Mouse (Mus musculus) limb, embryonic 14.5 days (tissue): ENCODE results near the gene Dnase1l3. TPM values are rescaled to one million over a fixed set of nuclear protein-coding genes. Genes with fewer than 3 reads are reported as not detected.

Source experiments
- ATAC-seq: fragments of 200-750 bp; cut with Nextera tagmentation; 2 replicates; pipeline ENCODE4 v1.8.0; 2017; ENCODE audit warnings: low read depth, moderate number of reproducible peaks, moderate TSS enrichment; ENCODE audit not compliant: low FRiP score
- DNase-seq: peaks from one replicate; pipeline ENCODE4 v3.0.0-alpha.2; 2015; ENCODE audit warnings: low spot score
- H3K27ac ChIP-seq: fragments of 300-500 bp; sonication (generic); replicated peaks from 2 replicates; pipeline ENCODE4 v1.5.1; 2014; ENCODE audit warnings: low read depth, mild to moderate bottlenecking, low read length, moderate library complexity, mixed read lengths
- H3K27me3 ChIP-seq: fragments of 300-500 bp; sonication (generic); 2 replicates; pipeline ENCODE4 v1.6.1; 2014; ENCODE audit warnings: low read length, mixed read lengths; ENCODE audit not compliant: control insufficient read depth, insufficient read depth
- H3K36me3 ChIP-seq: fragments of 300-500 bp; sonication (generic); 2 replicates; pipeline ENCODE4 v1.6.1; 2014; ENCODE audit warnings: mild to moderate bottlenecking, low read length, moderate library complexity, mixed read lengths; ENCODE audit not compliant: control insufficient read depth, insufficient read depth
- H3K4me1 ChIP-seq: fragments of 300-500 bp; sonication (generic); 2 replicates; pipeline ENCODE4 v1.6.1; 2014; ENCODE audit warnings: antibody characterized with exemption, low read length, mixed read lengths; ENCODE audit not compliant: control insufficient read depth, insufficient read depth
- H3K4me2 ChIP-seq: fragments of 300-500 bp; sonication (generic); replicated peaks from 2 replicates; pipeline ENCODE4 v1.6.1; 2014; ENCODE audit warnings: low read depth, mild to moderate bottlenecking, low read length, moderate library complexity; ENCODE audit not compliant: severe bottlenecking
- H3K4me3 ChIP-seq: fragments of 300-500 bp; sonication (generic); replicated peaks from 2 replicates; pipeline ENCODE4 v1.5.1; 2014; ENCODE audit warnings: low read length
- H3K9ac ChIP-seq: fragments of 300-500 bp; sonication (generic); 2 replicates; pipeline ENCODE4 v1.6.1; 2014; ENCODE audit warnings: mild to moderate bottlenecking, low read depth, low read length, moderate library complexity; ENCODE audit not compliant: severe bottlenecking
- H3K9me3 ChIP-seq: fragments of 300-500 bp; sonication (generic); 2 replicates; pipeline ENCODE4 v1.6.1; 2016; ENCODE audit warnings: low read length; ENCODE audit not compliant: control insufficient read depth
- POLR2A ChIP-seq: fragments of 200-500 bp; IDR thresholded peaks from 2 replicates; pipeline ENCODE4 v1.8.0; 2012; ENCODE audit warnings: inconsistent platforms, mild to moderate bottlenecking, moderate library complexity, borderline replicate concordance; ENCODE audit not compliant: insufficient read depth, insufficient read length; ENCODE audit errors: extremely low read depth
- WGBS: fragments of 180-500 bp; shearing (Covaris S2); extraction: QIAGEN DNeasy Blood & Tissue Kit; methylation state at CpG from one replicate; pipeline ENCODE4 v1.1.7; 2014; 5-methylcytosine and 5-hydroxymethylcytosine counted together
- polyA plus RNA-seq, 2 experiments: library from polyadenylated mRNA; depleted of rRNA in 1 of 2; stranded (reverse) in 1 of 2; unstranded in 1 of 2; fragments of >200 nt; fragmentation: Nextera tagmentation in 1 of 2; extraction: Ambion mirVana in 1 of 2; gene quantifications; 2 replicates each; pipeline versions ENCODE4 v1.2.1 to v1.2.3; 2012 to 2014

Dnase1l3 gene
- polyA plus RNA-seq, 2 experiments, result 0.11 to 0.92 TPM

DNA sequence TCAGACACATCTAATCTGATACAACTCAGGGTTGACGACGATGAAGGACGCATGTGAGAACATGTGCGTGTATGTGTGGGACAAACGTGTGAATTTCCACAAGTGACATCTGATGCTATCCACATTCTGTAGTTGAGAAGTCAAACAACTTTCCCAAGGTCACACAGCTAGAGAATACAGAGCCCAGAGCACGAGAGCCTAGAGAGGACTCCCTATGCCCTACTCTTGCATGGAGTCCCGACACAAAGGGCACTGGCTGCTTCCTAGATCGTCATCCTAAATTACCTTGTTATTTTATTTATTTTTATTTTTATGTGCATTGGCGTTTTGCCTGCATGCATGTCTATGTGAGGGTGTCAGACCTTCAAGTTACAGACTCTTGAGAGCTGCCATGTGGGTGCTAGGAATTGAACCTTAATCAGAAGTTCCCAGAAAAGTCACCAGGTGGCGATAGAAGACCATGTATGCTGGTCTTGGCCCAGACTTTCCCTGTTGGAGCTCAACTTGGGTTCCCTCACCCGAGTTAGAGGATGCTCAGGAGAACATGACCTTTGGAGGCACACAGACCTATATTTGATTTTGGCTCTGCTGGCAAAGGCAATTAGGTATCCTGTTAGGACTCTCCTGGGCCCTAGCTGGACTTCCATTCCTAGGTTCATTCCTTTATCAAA lies 30.0 kb downstream of the Dnase1l3 start:
- no peaks in the 10 kb centered on the region for H3K9me3 ChIP-seq
- H3K27me3 ChIP-seq, result no peaks in the 10 kb centered on the region
- H3K4me1 ChIP-seq, result no peaks in the 10 kb centered on the region
- H3K9ac ChIP-seq, result no peak overlapping the region
- ATAC-seq (peak; percentile 74; the same call in 1 of the 2 replicates), DNase-seq (peak; percentile 84)
- H3K4me2 ChIP-seq, result no peak overlapping the region
- H3K4me3 ChIP-seq, result no peak overlapping the region
- no peaks in the 10 kb centered on the region for H3K36me3 ChIP-seq
- no peak for TF ChIP-seq POLR2A
- WGBS, result 52% methylated on average over 11 of the region's 11 CpGs
- no peak overlapping the region for H3K27ac ChIP-seq

DNA sequence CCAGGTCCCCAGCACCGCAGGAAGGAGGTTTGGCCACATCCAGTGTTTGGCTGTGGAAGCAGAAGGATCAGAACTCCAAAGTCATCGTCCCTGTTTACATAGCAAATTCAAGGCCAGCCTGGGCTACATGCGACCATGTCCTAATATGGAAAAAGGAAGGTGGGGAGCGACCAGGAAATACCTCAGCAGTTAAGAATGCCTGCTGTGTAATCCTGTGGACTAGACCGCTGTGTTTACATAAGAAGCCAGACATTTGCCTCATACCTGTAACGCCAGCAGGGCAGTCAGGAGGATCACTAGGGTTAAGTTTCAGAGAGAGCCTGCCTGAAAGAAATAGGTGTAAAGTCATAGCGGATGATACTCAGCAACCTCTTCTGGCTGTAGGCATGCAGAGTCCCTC lies 31.2 kb downstream of the Dnase1l3 start:
- Histone ChIP-seq H3K27ac (no peak overlapping the region), H3K27me3 (no peaks in the 10 kb centered on the region), H3K9ac (no peak overlapping the region), H3K36me3 (no peaks in the 10 kb centered on the region), H3K4me3 (no peak overlapping the region), H3K4me1 (no peaks in the 10 kb centered on the region), H3K9me3 (no peaks in the 10 kb centered on the region), H3K4me2 (no peak overlapping the region)
- DNase-seq (no peak), ATAC-seq (no peak)
- WGBS, result 56% methylated on average over 7 of the region's 7 CpGs
- no peak for TF ChIP-seq POLR2A

DNA sequence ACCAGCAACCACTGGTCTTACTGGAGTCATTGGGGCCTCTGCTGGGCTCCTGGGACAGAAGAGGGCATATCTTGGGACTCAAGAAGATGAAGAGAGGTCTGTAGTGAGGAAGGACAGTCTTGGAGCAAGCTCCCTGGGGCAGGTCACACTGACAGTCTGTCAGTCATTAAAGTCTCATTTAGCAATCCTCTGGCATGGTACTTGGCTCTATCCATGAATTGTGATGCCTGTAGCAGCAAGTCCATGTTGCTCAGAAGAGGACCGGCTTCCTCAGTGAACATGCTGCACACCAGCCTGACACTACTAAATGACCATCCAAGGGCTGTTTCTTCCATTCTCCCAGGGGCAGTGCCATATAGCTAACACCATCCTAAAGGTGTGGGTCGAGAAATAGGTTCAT lies 31.7 kb downstream of the Dnase1l3 start:
- no peak for ATAC-seq
- no peak for TF ChIP-seq POLR2A
- no peaks in the 10 kb centered on the region for H3K36me3 ChIP-seq
- no peaks in the 10 kb centered on the region for H3K9me3 ChIP-seq
- no peaks in the 10 kb centered on the region for H3K4me1 ChIP-seq
- H3K27ac ChIP-seq, result no peak overlapping the region
- H3K4me2 ChIP-seq, result no peak overlapping the region
- 69% methylated on average over 2 of the region's 2 CpGs for WGBS
- no peaks in the 10 kb centered on the region for H3K27me3 ChIP-seq
- H3K4me3 ChIP-seq, result no peak overlapping the region
- no peak for DNase-seq
- no peak overlapping the region for H3K9ac ChIP-seq

DNA sequence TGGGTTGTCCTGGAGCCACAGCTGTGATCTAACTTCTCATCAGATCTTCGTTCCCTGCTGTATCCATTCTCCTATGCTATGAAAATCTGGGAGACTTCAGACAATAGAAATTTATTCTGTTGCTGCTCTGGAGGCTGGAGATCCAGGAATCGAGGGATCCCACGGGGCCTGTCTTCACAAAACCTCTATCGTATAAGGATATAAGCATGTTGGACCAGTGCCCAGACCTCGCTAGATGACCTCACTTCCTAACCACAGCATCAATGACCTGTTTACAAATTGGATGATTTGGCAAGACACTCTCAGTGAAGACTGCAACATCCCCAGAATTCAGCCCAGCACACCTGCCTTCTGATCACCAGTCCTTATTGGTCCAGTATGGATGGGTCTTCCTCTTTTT lies 32.7 kb downstream of the Dnase1l3 start:
- DNase-seq, result peak; percentile 64
- H3K36me3 ChIP-seq, result no peaks in the 10 kb centered on the region
- no peaks in the 10 kb centered on the region for H3K27me3 ChIP-seq
- H3K4me3 ChIP-seq, result no peak overlapping the region
- TF ChIP-seq POLR2A, result no peak
- H3K4me2 ChIP-seq, result no peak overlapping the region
- no peaks in the 10 kb centered on the region for H3K9me3 ChIP-seq
- no peak overlapping the region for H3K27ac ChIP-seq
- 60% methylated on average over 5 of the region's 5 CpGs for WGBS
- H3K4me1 ChIP-seq, result no peaks in the 10 kb centered on the region
- H3K9ac ChIP-seq, result no peak overlapping the region
- ATAC-seq, result no peak

DNA sequence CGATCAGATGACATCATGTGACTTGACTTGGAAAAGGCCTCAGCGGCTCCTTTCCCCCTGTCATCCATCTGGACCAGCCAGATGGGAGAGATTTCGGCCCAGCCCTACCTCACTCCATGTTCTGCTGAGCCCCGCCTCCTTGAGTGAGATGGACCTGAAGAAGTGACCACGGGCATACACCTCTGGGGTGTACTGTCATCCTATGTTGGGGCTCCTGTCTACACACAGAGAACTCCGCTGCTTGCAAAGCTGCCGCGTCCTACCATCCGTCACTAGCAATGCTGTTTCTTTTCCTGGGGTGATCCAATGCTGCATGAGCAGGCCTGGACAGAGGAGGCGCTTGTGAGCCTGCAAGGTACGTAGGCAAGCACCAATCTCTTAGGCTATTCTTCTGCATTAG lies 33.8 kb downstream of the Dnase1l3 start:
- TF ChIP-seq POLR2A, result no peak
- ATAC-seq (no peak), DNase-seq (no peak)
- WGBS, result 66% methylated on average over 11 of the region's 11 CpGs
- Histone ChIP-seq H3K27ac (no peak overlapping the region), H3K9ac (no peak overlapping the region), H3K36me3 (no peaks in the 10 kb centered on the region), H3K4me1 (no peaks in the 10 kb centered on the region), H3K4me3 (no peak overlapping the region), H3K27me3 (no peaks in the 10 kb centered on the region), H3K4me2 (no peak overlapping the region), H3K9me3 (no peaks in the 10 kb centered on the region)
